19 mouse cellular contexts compared by ENCODE assay signal in the genomic region with DNA sequence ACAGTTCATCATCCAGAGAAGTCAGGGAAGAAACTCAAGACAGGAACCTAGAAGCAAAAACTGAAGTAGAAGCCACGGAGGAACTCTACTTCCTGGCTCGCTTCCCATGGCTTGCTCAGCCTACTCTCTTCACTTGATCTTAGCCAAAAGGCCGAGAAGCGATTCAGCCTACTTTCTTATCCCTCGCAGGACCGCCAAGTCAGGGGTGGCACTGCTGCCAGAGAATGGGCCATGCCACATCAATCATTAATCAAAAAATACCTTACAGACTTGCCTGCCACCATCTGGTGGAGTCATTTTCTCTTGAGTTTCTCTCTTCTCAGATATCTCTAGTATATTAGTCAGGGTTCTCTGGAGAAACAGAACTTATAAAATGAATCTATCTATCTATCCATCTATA. TPM values are rescaled to one million over a fixed set of nuclear protein-coding genes. Genes with fewer than 3 reads are reported as not detected.
DNase-seq lines count a peak whose midpoint lies in the region; ATAC-seq lines count a peak whose summit lies in the region.
"Had no signal": no experiment of that assay in that cellular context is flagged by ENCODE, and none has a peak within 500 bp of the region (broad histone marks: within the 10 kb centered on the region; RNA-seq: fewer than 3 reads in every experiment).

No protein-coding gene starts in this region.

- 87% methylated on average over 6 of the region's 6 CpGs for WGBS in heart, embryonic 11.5 days (ENCODE audit: insufficient replicate concordance)
- 93% methylated on average over 6 of the region's 6 CpGs for WGBS in kidney, embryonic 15.5 days
- WGBS in forebrain, embryonic 10.5 days: 95% methylated on average over 6 of the region's 6 CpGs

- H3K4me1 ChIP-seq in heart, embryonic 11.5 days (ENCODE audit: control insufficient read depth, insufficient read depth, low read length): no peaks in the 10 kb centered on the region
- no peaks in the 10 kb centered on the region for H3K4me1 ChIP-seq in kidney, embryonic 15.5 days
- peaks cover 3% of the 10 kb centered on the region for H3K4me1 ChIP-seq in forebrain, embryonic 10.5 days
- H3K4me1 ChIP-seq: embryonic facial prominence, embryonic 12.5 days; forebrain, embryonic 12.5 days; heart, embryonic 12.5 days; hindbrain, embryonic 10.5 days had no signal

- no peak overlapping the region for H3K9ac ChIP-seq in heart, embryonic 11.5 days (ENCODE audit: low read depth, low read length)
- no peak overlapping the region for H3K9ac ChIP-seq in kidney, embryonic 15.5 days
- H3K9ac ChIP-seq: embryonic facial prominence, embryonic 12.5 days; forebrain, embryonic 12.5 days; heart, embryonic 12.5 days; hindbrain, embryonic 14.5 days had no signal

- H3K27ac ChIP-seq in heart, embryonic 11.5 days (ENCODE audit: low read depth, low read length): no peak overlapping the region
- no peak overlapping the region for H3K27ac ChIP-seq in kidney, embryonic 15.5 days
- no peak overlapping the region for H3K27ac ChIP-seq in forebrain, embryonic 10.5 days
- H3K27ac ChIP-seq: embryonic facial prominence, embryonic 12.5 days; forebrain, embryonic 12.5 days; heart, adult 2 months; hindbrain, embryonic 10.5 days; hindbrain, embryonic 14.5 days had no signal

- no peaks in the 10 kb centered on the region for H3K27me3 ChIP-seq in heart, embryonic 11.5 days (ENCODE audit: control insufficient read depth, insufficient read depth, low read length)
- H3K27me3 ChIP-seq in kidney, embryonic 15.5 days: no peaks in the 10 kb centered on the region
- no peaks in the 10 kb centered on the region for H3K27me3 ChIP-seq in forebrain, embryonic 10.5 days (ENCODE audit: poor library complexity, severe bottlenecking)
- H3K27me3 ChIP-seq: embryonic facial prominence, embryonic 12.5 days; forebrain, embryonic 12.5 days; heart, embryonic 12.5 days had no signal

- no peak overlapping the region for H3K4me2 ChIP-seq in heart, embryonic 11.5 days
- H3K4me2 ChIP-seq in kidney, embryonic 15.5 days: no peak overlapping the region
- H3K4me2 ChIP-seq: embryonic facial prominence, embryonic 12.5 days; forebrain, embryonic 12.5 days; heart, embryonic 12.5 days; hindbrain, embryonic 14.5 days had no signal

- H3K4me3 ChIP-seq in heart, embryonic 11.5 days (ENCODE audit: low read depth, low read length): no peak overlapping the region
- H3K4me3 ChIP-seq in kidney, embryonic 15.5 days (replicated peaks): no peak overlapping the region
- no peak overlapping the region for H3K4me3 ChIP-seq in forebrain, embryonic 10.5 days
- H3K4me3 ChIP-seq: embryonic facial prominence, embryonic 12.5 days; forebrain, embryonic 12.5 days; heart, adult 2 months; heart, embryonic 12.5 days; hindbrain, embryonic 10.5 days had no signal

- no peaks in the 10 kb centered on the region for H3K9me3 ChIP-seq in heart, embryonic 11.5 days (replicated peaks; ENCODE audit: control insufficient read depth, low read length)
- H3K9me3 ChIP-seq in kidney, embryonic 15.5 days (replicated peaks): no peaks in the 10 kb centered on the region
- H3K9me3 ChIP-seq in forebrain, embryonic 10.5 days: no peaks in the 10 kb centered on the region
- H3K9me3 ChIP-seq: embryonic facial prominence, embryonic 12.5 days; forebrain, embryonic 12.5 days; heart, embryonic 12.5 days; hindbrain, embryonic 10.5 days had no signal

- peaks cover 36% of the 10 kb centered on the region for H3K36me3 ChIP-seq in heart, embryonic 11.5 days (ENCODE audit: control insufficient read depth, insufficient read depth, low read length)
- H3K36me3 ChIP-seq in kidney, embryonic 15.5 days: peaks cover 87% of the 10 kb centered on the region
- H3K36me3 ChIP-seq in forebrain, embryonic 10.5 days (replicated peaks): peaks cover 97% of the 10 kb centered on the region

- peak; percentile 57 for DNase-seq in heart, adult 11 months
- DNase-seq in kidney, adult 8-10 months: peak; percentile 59 to 64
- DNase-seq in kidney, postnatal 14 days: peak; percentile 23
- peak; percentile 66 to 68 for DNase-seq in kidney, postnatal 36 days
- DNase-seq in forebrain, embryonic 10.5 days (ENCODE audit: extremely low spot score, low spot score): no peak
- DNase-seq: cerebellum, adult 11-12 months; cerebellum, adult 9-10 months; cerebellum, postnatal 25 days; gastrocnemius, postnatal 10 days; heart, adult 2 months had no signal

- ATAC-seq in heart, embryonic 11.5 days (replicated peaks; ENCODE audit: insufficient number of reproducible peaks, low FRiP score, low TSS enrichment): no peak
- ATAC-seq in kidney, embryonic 15.5 days (replicated peaks; ENCODE audit: low FRiP score): no peak
- ATAC-seq: activated CD4-positive, CD25-positive, alpha-beta regulatory T cell, adult 4 months; forebrain, embryonic 16.5 days had no signal

RNA-seq across cellular contexts. Expression of a gene that starts 42.3 kb away (rescaled TPM):
- polyA plus RNA-seq in heart, embryonic 11.5 days (2014; fragmentation: Nextera tagmentation; extraction: Ambion mirVana): 71.4 and 74.7 TPM in 2 replicates
- 128 and 131 TPM in 2 replicates for polyA plus RNA-seq in kidney, embryonic 15.5 days (2015; fragmentation: Nextera tagmentation; extraction: Ambion mirVana)
- 165 and 168 TPM in 2 replicates for polyA plus RNA-seq in forebrain, embryonic 10.5 days (2016; fragmentation: Nextera tagmentation; extraction: Ambion mirVana)
